Mouse (Mus musculus) CD4-positive, CD25-positive, alpha-beta regulatory T cell, adult 2 months (primary cell): ENCODE data around the gene Taar7d.
"Not testable (repeated sequence)": the region's sequence is repeated elsewhere in the genome, so short reads cannot be mapped to it uniquely, and the experiment has no call there.

Experiments used
- DNase-seq: peaks from one replicate; pipeline ENCODE4 v3.0.0-alpha.2; 2012; ENCODE audit warnings: low read depth, low spot score

The Taar7d gene

DNA sequence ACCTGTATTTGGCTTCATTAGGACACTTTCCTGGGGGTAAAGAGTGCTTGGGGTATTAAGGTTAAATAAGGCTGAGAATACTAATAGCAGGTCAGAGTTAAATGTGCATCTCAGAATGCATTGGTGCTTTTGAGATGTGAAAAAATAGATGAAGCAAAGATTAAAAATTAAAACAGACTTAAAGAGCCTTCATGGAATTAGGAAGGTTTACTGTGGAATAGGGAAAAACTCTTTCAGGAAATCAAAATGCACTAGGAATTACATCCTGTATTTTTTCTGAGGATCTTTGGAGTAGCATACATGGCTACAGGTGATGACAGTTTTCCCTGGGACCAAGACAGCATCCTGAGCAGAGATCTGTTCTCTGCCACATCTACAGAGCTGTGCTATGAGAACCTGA is at the start of gene Taar7d:
Gene Taar7d (plus strand): TSS at position 301 of the 400 bp plus-strand sequence.
- DNase-seq: no peak

DNA sequence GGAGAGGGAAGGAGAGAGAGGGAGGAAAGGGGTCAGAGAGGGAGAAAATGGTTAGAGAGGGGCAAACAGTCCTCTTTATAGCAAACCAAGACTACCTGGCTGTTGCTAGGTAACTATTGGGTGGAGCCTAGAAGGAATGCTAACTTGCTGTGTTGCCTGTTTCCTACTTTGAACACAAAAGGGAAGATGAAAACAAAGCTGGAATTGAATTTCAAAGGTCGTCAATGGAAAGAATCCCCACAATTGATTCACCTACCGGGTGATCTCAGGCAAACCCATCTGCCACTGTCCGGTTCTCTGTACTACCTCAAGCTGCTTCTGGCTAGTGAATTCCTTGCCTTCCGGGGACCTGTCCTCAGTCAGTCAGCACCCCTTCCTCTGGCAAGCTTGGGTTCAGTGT is 49.1 kb upstream of the Taar7d start:
- no peak for DNase-seq

DNA sequence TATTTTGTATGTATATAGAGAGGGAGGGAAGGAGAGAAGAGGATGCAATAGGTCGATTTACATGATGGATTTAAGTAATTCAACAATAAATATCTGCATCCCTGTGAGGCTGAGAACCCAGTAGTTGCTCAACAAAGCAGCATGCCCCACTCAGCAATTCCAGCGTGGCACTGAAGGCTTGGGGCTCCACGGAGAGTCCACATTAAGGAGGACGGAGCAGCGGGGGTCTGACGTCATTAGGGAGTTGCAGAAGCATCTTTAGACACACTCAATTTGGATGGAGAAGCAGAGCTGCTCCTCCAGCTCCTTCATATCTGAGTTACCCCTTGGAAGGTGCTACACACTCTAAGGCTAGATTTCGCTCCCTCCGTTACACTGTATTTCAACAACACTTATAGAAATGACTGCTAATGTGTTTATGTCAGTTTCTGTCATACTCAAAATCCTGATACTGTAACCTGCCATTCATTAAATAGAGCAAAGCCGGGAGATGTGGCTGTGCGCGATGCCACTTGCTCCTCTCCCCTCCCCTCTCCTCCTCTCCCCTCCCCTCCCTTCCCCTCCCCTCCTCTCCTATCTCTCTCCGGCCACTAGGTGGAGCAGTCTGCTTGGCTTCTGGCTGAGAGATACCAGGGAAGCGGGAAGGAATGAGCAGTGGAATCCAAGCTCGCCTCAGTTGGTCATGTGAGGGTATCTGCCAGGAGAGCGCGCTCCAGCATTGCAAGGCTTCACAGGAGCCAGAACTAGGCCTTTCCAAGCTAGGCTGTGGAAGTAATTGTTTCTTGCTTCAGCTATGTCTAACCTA is 47.9 kb upstream of the Taar7d start:
- DNase-seq: peak; percentile 37

DNA sequence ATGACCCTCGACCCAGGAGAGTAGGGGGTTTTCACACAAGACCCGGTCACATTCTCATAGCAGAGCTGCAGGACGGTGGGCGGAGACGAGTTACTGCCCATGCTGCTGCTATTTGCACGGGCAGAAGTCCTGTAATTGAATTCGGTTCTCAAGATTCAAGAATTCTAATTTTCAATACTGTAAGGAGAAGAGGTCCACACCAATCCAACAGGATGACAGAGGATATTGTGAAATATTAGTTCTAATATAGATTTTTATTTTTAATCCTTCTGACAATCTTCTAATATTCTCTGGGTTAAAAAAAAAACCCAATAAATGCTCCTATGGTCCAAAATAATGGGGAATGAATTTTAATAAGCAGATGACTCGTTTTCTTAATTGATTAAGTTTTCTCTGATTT is 41.5 kb upstream of the Taar7d start, which contains the start of gene Taar6:
Gene Taar6 (minus strand): TSS at position 101 of the 400 bp plus-strand sequence.
- no peak for DNase-seq

DNA sequence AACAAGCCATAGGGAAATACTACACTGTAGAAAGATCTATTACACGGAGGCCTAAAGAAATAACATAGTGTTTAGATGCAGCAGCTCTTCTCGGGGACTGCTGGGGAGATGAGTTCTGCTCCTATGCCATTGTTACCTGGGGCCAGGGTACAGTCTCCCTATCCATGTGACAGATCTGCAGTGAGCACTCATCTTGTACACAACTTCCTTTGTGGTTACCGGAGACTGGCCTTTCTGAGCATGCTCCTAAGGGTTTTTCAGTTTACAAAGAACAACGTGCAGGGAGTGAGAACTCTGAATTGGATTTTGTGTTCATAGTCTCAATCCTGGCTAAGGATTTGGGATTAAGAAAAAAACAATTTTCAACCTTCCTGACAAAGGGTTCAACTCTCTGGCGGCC is 40.6 kb upstream of the Taar7d start:
- DNase-seq: no peak

DNA sequence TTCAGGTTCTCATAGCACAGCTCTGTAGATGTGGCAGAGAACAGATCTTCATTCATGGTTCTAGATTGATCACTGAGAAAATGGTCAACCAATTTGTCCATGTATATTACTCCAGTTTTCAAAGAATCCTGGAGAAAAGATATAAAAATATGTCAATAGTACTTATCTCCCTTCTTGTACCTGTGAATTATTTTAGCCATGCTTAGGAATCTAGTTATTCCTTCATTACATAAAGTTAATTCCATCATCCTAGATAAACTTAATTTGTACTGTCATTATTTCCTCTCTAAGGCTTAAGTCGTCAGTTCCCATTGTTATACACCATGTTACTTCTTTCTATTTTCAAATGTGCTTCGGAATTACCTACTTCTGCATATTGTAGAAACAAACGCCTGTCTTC is 33.6 kb upstream of the Taar7d start, which contains the start of gene Taar7a:
Gene Taar7a (minus strand): TSS at position 101 of the 400 bp plus-strand sequence.
- DNase-seq: no peak

DNA sequence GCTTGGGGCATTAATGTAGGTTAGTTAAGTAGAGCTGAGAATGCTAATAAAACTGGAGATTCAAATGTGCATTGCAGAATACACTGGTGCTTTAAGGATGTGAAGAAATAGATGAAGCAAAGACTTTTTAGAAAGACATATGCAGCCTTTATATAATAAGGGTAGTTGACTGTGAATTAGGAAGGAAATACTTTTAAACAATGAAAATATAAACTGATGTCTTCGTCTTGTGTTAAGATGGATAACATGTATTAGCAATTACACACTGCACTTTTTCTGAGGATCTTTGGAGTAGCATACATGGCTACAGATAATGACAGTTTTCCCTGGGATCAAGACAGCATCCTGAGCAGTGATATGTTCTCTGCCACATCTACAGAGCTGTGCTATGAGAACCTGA is 27.4 kb upstream of the Taar7d start, which contains the start of gene Taar7b:
Gene Taar7b (plus strand): TSS at position 301 of the 400 bp plus-strand sequence.
- DNase-seq: no peak

DNA sequence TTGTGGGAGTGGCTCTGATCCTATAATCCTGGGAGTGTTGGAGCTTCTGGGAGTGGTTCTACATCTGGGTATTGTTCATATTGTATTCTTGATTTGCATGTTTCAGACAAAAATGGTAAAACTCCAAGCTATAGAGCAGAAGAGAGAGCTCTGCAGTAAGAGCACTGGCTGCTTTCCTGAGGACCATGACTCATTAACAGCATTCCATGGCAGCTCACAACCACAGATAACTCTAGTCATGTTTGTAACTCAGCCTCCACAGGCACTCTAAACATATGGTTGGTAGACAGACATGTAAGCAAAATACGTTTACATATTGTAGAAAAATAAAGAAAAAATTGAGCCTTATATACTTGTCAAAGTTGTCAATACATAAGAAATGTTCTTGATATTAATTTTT is 20.6 kb upstream of the Taar7d start:
- DNase-seq: no peak

DNA sequence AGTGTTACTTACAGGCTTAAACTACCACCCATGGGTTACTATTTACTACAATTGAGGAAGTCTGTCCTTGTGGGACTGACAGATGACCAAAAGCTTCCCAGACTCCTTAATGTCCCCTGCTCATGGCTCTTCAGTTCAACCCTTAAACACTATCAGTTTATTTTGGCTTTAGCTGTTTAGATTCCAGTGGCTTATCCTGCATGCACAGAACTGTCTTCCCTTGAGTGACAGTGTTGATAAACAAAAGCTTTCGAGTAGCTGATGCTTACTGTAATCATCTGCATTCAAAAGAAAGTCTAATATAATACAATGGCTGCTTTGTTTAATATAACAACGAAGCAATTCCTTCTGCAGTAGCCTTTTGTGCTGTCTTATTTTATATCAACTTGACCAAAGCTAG is 20.0 kb upstream of the Taar7d start:
- DNase-seq: no peak

DNA sequence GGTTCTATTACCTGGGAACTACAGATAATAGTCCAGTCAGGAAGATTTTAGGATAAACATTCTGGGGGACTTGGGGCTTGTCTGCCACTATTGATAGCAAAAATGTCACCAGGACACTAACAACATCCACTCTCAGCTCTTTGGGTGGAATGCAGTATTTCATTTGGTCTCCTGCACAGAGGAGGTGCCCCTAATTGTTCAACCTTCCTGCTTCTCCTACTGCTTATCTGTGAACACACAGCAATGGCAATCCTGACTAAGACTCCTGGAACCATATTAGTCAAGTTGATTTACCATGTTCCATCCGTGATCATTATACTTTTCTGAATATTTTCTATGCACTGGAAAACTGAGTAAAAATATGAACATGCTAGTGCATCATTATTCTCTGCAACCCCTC is 18.9 kb upstream of the Taar7d start:
- DNase-seq: no peak

DNA sequence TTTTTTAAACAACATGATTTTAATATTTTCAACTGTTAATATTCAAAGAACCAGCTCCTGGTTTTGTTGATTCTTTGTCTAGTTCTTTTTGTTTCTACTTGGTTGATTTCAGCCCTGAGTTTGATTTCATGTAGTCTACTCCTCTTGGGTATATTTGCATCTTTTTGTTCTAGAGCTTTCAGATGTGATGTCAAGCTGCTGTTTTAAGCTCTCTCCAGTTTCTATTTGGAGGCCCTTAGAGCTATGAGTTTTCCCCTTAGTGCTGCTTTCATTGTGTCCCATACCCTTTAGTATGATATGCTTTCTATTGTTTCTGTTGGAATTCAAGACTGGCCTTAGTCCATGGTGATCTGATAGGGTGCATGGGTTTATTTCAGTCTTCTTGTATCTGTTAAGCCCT is 4.3 kb downstream of the Taar7d start:
- no peak for DNase-seq

DNA sequence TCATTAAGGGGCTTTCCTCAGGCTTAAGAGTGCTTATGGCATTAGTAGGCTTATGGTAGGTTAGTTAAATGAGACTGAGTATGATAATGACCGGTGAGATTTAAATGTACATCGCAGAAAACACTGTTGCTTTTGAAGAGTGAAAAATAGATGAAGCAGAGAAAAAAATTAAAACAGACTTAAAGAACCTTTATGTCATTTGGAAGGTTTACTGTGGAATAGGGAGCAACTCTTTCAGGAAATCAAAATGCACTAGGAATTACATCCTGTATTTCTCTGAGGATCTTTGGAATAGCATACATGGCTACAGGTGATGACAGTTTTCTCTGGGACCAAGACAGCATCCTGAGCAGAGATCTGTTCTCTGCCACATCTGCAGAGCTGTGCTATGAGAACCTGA is 10.3 kb downstream of the Taar7d start, which contains the start of gene Taar7e:
Gene Taar7e (plus strand): TSS at position 301 of the 400 bp plus-strand sequence.
- no peak for DNase-seq

DNA sequence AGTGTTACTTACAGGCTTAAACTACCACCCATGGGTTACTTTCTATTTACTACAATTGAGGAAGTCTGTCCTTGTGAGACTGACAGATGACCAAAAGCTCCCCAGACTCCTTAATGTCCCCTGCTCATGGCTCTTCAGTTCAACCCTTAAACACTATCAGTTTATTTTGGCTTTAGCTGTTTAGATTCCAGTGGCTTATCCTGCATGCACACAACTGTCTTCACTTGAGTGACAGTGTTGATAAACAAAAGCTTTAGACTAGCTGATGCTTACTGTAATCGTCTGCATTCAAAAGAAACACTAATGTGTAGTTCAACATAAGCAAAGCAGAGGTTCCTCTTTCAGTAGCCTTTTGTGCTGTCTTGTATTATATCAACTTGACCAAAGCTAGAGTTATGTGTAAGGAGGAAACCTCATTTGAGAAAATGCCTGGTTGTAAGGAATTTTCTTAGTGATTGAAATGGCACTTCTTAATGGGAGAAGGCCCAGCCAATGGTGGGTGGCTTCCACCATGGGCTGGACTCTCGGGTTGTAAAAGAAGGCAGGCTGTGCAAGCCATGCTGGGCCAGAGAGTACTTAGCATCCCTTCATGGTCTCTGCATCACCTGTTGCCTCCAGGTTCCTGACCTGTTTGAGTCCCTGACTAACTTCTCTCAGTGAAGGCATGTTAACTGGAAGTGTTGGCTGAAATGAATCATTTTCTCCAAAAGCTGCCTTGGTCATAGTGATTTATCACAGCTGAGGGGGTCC is 13.3 kb downstream of the Taar7d start:
- no peak for DNase-seq

DNA sequence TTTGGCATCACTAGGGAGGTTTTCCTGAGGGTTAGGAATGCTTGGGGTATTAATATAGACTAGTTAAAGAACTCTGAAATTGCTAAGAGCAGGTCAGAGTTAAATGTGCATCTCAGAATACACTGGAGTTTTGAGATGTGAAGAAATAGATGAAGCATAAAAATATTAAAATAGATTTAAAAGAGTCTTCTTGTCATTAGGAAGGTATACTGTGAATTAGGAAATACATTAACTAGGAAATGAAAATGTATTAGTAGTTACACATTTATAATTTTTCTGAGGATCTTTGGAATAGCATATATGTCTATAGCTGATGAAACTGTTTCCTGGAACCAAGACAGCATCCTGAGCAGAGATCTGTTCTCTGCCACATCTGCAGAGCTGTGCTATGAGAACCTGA is 22.2 kb downstream of the Taar7d start, which contains the start of gene Taar7f:
Gene Taar7f (plus strand): TSS at position 301 of the 400 bp plus-strand sequence.
- DNase-seq: no peak

DNA sequence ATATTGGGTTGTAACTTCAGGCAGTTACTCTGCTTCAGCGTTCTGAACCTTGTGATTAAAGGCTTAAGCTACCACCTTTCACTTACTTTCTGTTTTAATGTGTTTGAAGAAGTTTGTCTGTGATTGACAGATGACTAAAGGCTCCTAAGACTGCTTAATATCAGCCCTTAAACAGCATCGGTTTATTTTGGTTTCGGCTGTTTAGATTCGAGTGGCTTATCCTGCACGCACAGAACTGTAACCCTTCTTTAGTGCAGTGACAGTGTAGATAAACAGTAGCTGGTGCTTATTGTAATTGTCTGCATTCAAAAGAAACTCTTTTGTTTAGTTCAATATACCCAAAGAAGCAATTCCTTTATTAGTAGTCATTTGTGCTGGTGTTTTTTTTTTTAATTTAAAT is 25.0 kb downstream of the Taar7d start:
- no peak for DNase-seq

DNA sequence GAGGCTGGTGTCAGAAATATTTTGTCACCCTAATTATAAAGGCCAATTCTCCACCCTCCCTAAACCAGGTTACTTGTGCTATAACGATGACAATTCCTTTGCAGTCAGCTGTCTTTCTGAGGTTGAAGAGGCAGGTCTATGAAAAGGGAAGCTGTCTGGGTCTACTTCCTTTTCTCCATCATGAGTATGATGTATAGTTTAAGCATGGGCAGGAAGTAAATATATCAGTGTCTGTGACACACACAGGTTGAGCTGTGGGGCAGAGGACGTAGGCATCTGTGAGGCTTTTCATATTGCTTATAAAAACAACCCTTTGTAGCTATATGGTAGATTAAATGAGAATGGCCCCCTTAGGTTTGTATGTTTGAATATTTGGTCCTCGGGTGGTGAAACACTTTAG is 32.0 kb downstream of the Taar7d start:
- no peak for DNase-seq

DNA sequence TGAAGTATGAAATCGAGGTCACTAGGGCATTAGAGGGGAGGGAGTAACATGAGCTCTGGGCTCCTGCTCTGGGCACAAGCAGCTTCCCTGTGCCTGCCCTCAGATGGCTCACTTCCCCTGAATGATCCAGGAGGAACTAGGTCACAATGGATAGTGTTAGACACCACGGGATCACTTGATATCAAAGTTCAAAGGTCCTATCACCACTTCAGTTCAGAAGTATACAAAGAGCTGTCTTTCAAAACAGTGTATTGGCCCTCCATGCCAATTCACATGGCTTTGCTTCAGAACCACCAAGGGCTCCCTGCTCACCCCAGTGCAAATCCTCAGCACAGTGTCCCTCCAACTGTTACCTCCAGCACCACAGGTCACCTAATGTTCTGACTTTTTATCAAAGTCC is 47.7 kb downstream of the Taar7d start:
- not testable (repeated sequence) for DNase-seq

DNA sequence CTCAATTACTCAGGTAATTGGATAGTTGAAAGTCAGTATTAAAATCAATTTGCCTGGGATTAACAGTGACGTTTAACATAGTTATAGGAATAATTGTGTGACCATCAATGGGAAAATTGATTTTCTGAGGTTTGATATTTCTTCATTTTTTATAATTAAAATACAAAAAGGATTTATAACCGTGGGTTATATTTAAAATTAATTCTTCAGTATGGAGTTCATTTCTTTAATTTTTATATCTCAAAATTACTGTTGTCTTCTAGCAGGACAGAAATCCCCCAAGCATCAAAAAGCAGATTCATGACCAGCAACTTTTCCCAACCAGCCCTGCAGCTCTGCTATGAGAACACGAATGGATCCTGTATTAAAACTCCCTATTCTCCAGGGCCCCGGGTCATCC is 49.2 kb downstream of the Taar7d start, which contains the start of gene Taar8a:
Gene Taar8a (plus strand): TSS at position 301 of the 400 bp plus-strand sequence.
- not testable (repeated sequence) for DNase-seq
